Mouse (Mus musculus) heart, postnatal 10 days (tissue): Measurements from ENCODE around the gene Gm28230. TPM values are rescaled to one million over a fixed set of nuclear protein-coding genes. Genes with fewer than 3 reads are reported as not detected.

Experiments
- DNase-seq, 2 experiments: peaks; one replicate each; pipeline ENCODE4 v3.0.0; 2021
- intact Hi-C: fragments of 180-260 bp; cut with DNase I; formaldehyde crosslinking; loops from one replicate; pipeline ENCODE4 v1.15.1; 2025
- microRNA-seq, 2 experiments: library from miRNA; unstranded; fragments of <30 nt; microRNA quantifications; one replicate each; pipeline ENCODE4 v1.2.0; 2022
- total RNA-seq, 2 experiments: library from RNA; stranded (reverse); gene quantifications; 2 replicates each; pipeline ENCODE4 v1.2.3; 2021

Gene Gm28230
- total RNA-seq, 2 experiments from 2014 or later = not detected

- intact Hi-C loops = no loop called here
- no peak for DNase-seq
Measured at GRCm38 (mm10) chr2:74753175-74753523, 26.6 kb downstream of the Gm28230 start.

- no peak for DNase-seq
- intact Hi-C loops = no loop called here
Measured at GRCm38 (mm10) chr2:74753711-74754110, 27.2 kb downstream of the Gm28230 start.

- no peak for DNase-seq
- intact Hi-C loops = no loop called here
Measured at GRCm38 (mm10) chr2:74760146-74760545, 33.6 kb downstream of the Gm28230 start.

- DNase-seq = no peak
- intact Hi-C loops = no loop called here
Measured at GRCm38 (mm10) chr2:74761941-74762340, 35.4 kb downstream of the Gm28230 start.

- peak; percentile 28 to 35 for DNase-seq
- intact Hi-C loops = no loop called here
Measured at GRCm38 (mm10) chr2:74762522-74763244, 36.2 kb downstream of the Gm28230 start, which contains the start of gene Hoxd1. TSS of gene Hoxd1 (plus strand) at chr2:74762980.

GRCm38 (mm10) chr2:74763245-74763735, 36.8 kb downstream of the Gm28230 start:
- DNase-seq = no peak

GRCm38 (mm10) chr2:74763976-74764375, 37.4 kb downstream of the Gm28230 start:
- intact Hi-C loops = no loop called here

More at GRCm38 (mm10) chr2:74763245-74763735, 36.8 kb downstream of the Gm28230 start:
- intact Hi-C loops = no loop called here

GRCm38 (mm10) chr2:74774359-74774758, 47.8 kb downstream of the Gm28230 start:
- intact Hi-C loops = no loop called here
- no peak for DNase-seq

More at GRCm38 (mm10) chr2:74763976-74764375, 37.4 kb downstream of the Gm28230 start:
- DNase-seq = no peak

- DNase-seq = no peak
- intact Hi-C loops = no loop called here
Measured at GRCm38 (mm10) chr2:74777536-74778275, 51.2 kb downstream of the Gm28230 start.

- no peak for DNase-seq
- intact Hi-C loops = no loop called here
Measured at GRCm38 (mm10) chr2:74781386-74781785, 54.9 kb downstream of the Gm28230 start.

GRCm38 (mm10) chr2:74795531-74795930, 69.0 kb downstream of the Gm28230 start:
- intact Hi-C loops = no loop called here
- peak; percentile 28 to 30 for DNase-seq

Small RNA genes lying within 50 kb of the gene (microRNA-seq; reads per million reads assigned to microRNA genes)
- gene Gm44463 (0 reads per million in 2 experiments), gene Mir10b (1,206 to 1,233 reads per million in 2 experiments)

Other genes starting within 250 kb of the Gm28230 start
- 10 to 100 TPM; 18.7 to 21.4 TPM for gene Lnpk, start 147.3 kb upstream of the Gm28230 start, total RNA-seq
- gene Evx2, start 67.2 kb upstream of the Gm28230 start, total RNA-seq = not detected
- not detected for gene Hoxd13, start 58.4 kb upstream of the Gm28230 start, total RNA-seq
- not detected for gene Hoxd12, start 51.7 kb upstream of the Gm28230 start, total RNA-seq
- gene Hoxd11, start 47.2 kb upstream of the Gm28230 start, total RNA-seq = not detected
- gene Hoxd10, start 34.8 kb upstream of the Gm28230 start, total RNA-seq = not detected
- gene Hoxd9, start 29.0 kb upstream of the Gm28230 start, total RNA-seq = under 1 TPM; 0.19 to 0.22 TPM
- 1 to 10 TPM; 1.9 to 2.5 TPM for gene Hoxd8, start 22.1 kb upstream of the Gm28230 start, total RNA-seq
- not detected for gene Hoxd3, start 14.8 kb upstream of the Gm28230 start, total RNA-seq
- under 1 TPM; 0.55 to 0.57 TPM for gene Hoxd4, start 14.8 kb upstream of the Gm28230 start, total RNA-seq
- not detected for gene Hoxd1, start 36.3 kb downstream of the Gm28230 start, total RNA-seq
- gene Mtx2, start 99.1 kb downstream of the Gm28230 start, total RNA-seq = 100 to 1,000 TPM; 137 to 142 TPM